Mouse (Mus musculus) olfactory bulb, adult 2 months (tissue): ENCODE data around the gene Npas4.

Experiments
- CTCF ChIP-seq: fragments of 200-500 bp; IDR thresholded peaks from 2 replicates; pipeline ENCODE4 v1.5.1; 2012; ENCODE audit warnings: low read depth, mild to moderate bottlenecking, low read length, moderate library complexity; ENCODE audit not compliant: insufficient read depth
- POLR2A ChIP-seq: fragments of 200-500 bp; IDR thresholded peaks from 2 replicates; pipeline ENCODE4 v1.6.1; 2012; ENCODE audit warnings: mild to moderate bottlenecking, low read depth, low read length, moderate library complexity; ENCODE audit not compliant: insufficient read depth

GRCm38 (mm10) chr19:4942551-4943252, 47.4 kb downstream of the Npas4 start, which contains the start of gene Peli3:
- TF ChIP-seq CTCF (no peak), POLR2A (0 out of 2 replicates have a peak, but pooled peaks have one; percentile 39)
